Mouse (Mus musculus) left cerebral cortex, postnatal 14 days (tissue): ENCODE results near the gene Pou2f3. TPM values are rescaled to one million over a fixed set of nuclear protein-coding genes. Genes with fewer than 3 reads are reported as not detected.
A peak's percentile ranks its signal among the peaks of the same experiment; 100 is the strongest.

Experiments used
- DNase-seq, 2 experiments: peaks; one replicate each; pipeline ENCODE4 v3.0.0; 2021 to 2022; ENCODE audit warnings: low spot score in 2 of 2, mixed read lengths in 1 of 2
- intact Hi-C: fragments of 180-260 bp; cut with DNase I; formaldehyde crosslinking; loops from one replicate; pipeline ENCODE4 v1.15.1; 2025
- long read RNA-seq, 2 experiments: library from polyadenylated mRNA; stranded (forward); transcript quantifications; one replicate each; pipeline ENCODE4 v2.0.0; 2021
- total RNA-seq, 2 experiments: library from RNA; stranded (reverse); gene quantifications; 2 replicates each; pipeline ENCODE4 v1.2.3; 2021

Pou2f3 gene
- not detected for total RNA-seq
- long read RNA-seq, experiment 1 = 0 reads
- long read RNA-seq, experiment 2 = 0 reads

DNA sequence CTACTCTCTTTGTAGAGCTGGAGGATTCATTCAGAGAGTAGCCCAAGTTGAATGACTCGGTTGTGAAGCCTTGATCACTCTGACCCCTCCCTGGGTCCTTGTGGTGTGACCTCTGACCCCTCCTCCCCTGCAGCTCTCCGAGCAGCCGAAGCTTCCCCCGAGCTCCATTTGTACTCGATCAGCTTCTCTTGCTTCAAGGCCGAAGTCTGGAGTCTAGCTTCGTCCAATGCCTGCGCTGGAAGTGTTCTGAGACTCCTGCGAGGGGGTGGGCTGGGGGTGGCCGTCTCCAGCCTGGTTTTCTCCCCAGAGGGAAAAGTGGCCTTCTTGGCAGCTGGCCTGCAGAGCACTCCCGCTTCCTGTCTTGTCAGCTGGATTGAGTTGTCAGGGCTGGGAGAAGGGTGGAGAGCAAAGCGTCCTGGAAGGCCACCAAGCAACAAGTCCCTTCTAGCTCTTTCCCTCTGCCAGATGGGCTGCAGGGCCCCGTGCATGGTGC, at the start of gene Pou2f3:
Gene Pou2f3, minus strand, starts transcription at position 180 of the 493 bp plus-strand sequence.
- DNase-seq = peak; percentile 20 to 25
- intact Hi-C loops = loop anchor here (2.0 kb wide), 1 partner anchor 209 kb away; no protein-coding TSS in a partner anchor

DNA sequence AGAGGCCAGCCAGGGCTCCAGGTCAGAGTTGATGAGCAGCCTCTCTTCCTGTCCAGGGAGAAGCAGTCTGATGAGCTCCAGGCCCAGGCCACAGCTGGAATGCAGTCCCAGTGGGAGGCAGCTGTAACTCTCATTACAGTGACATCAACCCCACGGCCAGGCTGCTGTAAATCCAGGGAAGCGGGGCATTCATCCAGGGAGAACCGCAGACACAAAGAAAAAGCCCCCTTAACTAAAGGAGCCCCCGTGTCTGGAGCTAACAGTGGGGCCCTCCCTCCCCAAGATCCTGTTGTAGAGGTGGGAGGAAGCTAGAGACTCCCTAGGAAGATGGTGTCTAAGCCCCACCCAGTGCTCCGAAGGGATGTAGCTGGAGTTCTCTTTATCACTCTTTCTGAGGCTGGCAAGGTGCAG, 43.1 kb upstream of the Pou2f3 start:
- intact Hi-C loops = no loop called here
- no peak for DNase-seq

DNA sequence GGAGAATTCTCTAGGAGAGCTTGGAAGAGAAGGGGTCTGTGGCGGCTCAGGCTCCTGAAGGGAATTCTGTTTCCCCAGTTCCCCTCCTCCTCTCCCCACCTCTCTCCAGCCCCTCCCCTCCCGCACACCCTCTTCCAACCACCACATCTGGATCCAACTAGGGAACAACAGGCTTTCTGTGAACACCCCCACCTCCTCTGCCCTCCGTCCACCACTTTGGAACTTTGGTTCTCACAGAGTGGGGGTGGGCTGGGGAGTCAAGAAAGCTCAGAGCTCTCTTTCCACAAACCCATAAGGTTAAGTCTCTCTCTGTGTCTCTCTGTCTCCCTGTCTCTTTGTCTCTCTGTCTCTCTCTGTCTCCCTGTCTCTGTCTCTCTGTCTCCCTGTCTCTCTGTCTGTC, 42.6 kb upstream of the Pou2f3 start:
- intact Hi-C loops = no loop called here
- no peak for DNase-seq

DNA sequence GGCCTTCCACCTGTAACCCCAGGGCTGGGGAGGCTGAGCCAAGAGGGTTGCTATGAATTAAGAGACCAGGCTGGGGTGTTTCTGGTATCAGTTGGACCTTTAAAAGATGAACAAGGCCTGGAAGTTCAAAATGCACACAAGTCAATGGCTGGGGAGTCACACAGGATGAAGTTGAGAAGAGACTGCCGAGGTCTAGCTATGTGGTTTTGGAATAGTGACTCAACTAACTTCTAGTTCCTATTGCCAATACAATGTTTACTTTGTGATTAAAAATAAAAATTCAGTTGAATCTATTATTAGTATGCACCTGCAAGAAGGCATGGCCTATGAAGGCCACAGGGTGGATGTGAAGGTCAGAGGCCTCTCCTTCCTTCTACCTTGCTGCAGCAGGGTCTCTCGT, 41.6 kb upstream of the Pou2f3 start:
- DNase-seq = no peak
- intact Hi-C loops = no loop called here

DNA sequence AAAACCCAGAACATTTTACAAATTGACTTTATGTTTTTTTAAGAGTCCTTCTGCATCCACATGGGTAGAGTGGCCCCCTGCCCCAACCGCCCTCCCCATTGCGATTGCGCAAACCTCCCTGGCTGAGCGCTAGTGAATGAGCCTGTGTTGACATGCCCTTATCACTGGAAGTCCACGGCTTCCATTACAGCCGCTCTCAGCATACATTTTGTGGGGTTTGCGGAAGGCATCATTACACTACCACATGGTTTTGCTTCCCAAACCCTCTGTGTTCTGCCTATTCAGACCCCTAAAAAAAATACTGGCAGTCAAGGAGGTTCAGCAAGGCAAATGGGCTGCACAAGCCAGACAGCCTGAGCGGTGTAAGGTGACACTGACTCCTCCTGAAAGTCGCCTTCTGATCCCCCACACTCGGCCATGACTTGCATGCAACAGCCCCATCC, 36.6 kb upstream of the Pou2f3 start:
- no peak for DNase-seq
- intact Hi-C loops = no loop called here

DNA sequence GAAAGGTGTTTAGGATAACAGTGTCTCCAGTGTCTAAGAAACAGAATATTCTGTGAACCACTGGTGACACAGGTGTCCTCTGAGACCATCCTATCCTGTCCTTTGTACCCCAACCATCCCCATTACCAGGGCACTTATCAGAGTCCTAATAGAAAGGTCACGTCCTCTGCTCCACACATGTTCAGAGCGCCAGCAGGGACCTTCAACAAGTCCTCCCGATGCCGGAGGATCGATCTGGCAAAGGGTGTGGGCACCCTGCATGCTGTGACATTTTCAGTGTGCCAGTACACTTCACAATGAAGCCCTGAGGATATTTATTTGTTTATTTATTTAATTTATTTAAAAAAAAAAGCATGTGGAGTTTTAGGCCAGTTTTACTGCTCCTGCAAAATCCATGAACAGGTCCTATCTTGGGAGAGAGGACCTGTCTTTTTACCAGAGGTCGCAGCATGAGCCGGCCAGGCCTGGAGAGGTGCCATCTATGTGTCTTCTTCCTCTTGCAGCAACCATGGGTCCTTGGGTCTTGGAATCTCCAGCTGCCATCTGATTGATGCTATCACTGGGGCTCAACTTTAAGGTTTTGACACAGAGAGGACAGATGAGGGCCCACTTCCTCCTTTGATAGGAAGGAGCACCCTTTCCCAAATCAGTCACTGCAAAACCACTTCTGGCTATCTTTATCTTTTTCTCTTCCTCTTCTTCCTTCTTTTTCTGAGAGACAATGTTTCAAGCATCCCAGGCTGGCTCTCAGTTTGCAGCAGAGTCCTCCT, 35.8 kb upstream of the Pou2f3 start:
- intact Hi-C loops = no loop called here
- no peak for DNase-seq

DNA sequence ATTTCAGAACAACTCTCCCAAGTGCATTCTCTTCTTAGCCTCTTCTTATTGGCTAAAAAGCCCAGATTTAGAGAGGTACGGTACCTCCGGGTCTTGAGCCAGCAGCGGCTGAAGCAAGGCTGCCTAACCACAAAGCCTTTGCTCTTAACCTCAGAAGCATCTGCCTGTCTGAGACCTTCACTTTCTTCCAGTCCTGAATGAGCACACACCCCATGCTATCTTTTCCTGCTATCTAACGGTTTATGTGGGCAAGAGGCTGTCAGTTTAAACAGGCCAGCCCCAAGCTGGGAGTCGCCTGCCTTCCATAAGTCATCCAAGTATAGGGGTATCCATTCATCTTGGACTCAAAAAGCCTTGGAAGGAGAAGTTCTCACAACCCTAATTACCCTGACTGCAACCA, 32.3 kb upstream of the Pou2f3 start:
- intact Hi-C loops = no loop called here
- DNase-seq = no peak

DNA sequence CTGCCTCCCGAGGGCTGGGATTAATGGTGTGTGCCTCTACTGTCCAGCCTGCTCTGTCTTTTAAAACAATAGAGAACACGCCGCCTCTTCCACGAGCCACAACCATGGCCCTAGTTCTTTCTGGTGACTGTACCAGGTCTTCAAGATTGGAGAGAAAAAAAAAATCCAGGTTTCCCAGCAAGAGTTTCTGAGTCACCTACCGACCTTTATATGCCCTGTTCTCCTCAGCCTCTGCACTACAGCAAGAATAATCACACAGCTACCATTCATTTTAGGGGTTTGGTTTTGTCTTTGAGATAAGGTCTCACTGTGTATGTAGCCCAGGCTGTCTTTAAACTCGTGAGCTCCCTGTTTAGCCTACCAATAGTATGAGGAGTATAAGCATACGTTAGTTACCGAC, 31.8 kb upstream of the Pou2f3 start:
- intact Hi-C loops = no loop called here
- no peak for DNase-seq

DNA sequence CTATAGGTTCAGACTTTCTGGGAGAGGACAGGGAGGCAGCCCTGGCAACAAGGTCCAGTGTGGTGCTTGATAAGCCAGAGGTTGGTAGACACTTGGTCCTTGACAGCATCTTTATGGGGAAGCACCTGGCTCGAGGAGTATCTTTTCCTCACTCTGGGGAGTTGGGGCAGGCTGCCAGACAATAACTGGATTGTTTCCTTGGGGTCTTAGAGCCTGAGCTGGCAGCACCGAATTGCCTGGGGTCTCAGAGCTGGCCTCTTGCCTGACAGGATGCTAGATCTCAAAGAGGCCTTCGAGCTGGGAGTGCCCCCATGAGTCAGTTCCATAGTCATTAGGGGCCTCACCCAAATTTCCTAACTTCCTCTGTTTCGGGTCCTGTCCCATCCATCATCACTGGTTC, 31.1 kb upstream of the Pou2f3 start:
- no peak for DNase-seq
- intact Hi-C loops = no loop called here

DNA sequence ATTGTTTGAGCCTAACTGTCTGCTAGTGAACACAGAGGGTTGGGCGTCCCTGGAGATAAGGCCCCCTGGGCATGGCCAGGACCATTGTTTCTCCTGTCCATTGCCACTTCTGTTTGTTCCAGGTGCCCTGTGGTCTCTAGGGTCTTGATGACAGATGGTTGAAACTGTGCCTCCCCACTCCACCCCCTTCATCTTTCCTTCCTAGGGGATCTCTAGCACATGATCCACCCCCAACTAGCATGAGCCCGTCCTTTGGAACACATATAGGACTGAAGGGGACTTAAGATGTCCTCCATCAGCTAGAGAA, 30.4 kb upstream of the Pou2f3 start:
- no peak for DNase-seq
- intact Hi-C loops = no loop called here

DNA sequence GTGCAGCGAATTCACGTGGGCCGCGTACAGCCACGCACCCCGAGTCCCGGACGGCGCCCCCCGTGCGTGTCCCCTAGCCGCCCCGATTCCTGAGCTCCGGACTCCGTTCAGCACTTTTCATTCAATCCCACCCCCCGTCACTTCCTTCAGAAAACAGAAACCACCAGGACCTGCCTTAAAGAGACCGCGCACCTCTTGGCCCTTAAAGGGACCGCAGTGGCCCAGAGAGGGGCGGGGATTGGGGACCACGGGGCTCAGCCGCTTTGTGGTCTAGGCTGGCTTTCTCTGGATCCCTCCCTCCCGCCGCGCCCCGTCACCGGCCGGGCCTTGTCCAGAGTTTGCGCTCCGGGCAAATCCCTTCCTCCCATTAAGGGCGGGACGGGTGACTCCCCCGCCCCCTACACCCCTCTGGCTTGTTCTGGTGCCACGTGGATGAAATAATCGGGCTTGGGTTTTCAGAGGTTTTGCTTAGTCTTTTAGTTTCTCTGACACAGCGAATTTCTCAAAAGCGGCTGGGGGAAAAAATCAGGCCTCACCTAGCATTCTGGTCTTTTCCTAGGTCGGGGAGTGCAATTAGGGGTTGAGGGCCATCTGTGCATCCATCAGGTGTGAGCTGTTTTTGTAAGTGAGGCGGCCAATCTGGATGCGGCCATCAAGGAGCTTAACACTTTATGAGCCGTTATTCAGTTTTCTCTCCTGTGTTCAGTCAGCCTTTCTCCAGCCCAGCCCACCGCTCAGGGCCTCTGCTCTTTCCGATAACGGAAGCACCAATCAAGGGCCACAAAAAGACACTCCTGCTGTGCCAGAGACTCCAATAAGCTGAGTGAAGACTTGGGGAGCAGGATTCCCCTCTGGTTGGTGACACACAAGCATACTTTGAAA, 29.8 kb upstream of the Pou2f3 start, which contains the start of gene Oaf:
Gene Oaf, minus strand, starts transcription at position 200 of the 882 bp plus-strand sequence.
- DNase-seq = peak; percentile 54 to 66
- intact Hi-C loops = no loop called here

DNA sequence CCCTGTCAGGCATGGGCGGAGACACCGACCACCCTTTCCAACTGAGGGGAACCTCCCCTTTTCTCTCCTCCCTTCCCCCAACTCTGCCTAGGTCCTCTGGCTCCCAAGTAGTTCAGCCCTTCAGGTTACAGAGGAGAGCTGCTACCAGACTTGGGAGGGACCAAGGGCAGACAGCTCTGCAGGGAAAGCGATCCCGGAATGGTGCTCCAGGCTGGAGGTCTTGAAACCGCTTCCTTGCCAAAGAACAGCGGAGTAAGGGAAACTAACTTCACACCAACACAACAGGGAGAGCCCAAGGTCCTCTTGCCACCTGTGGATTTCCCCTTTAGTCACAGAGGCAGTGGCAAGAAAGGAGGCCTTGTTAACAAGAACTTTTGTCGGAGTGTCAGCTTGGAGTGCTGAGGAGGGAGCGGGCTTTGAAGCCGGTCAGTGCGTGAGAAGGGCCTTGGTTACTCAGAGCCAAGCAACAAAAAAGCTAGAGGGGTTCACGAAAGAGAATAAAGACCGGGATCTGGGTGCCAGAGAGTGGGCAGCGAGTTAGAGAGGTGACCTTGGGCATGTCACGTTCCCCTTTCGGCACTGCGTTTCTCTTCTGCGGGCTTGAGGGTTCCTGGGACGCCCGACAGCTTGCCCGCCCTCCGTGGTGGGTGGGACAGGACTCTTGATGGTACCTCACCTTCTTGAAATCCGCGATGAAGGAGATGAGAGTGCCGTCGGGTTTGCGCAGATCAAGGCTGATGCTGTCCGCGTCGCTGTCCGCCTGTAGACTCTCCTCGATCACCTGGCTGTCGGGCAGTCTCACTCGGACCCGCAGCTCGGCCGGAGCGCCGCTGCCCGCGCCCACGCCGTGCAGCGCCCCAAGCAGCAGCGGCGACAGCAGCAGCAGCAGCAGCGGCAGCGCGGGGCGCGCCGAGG, 28.7 kb upstream of the Pou2f3 start:
- intact Hi-C loops = no loop called here
- no peak for DNase-seq

DNA sequence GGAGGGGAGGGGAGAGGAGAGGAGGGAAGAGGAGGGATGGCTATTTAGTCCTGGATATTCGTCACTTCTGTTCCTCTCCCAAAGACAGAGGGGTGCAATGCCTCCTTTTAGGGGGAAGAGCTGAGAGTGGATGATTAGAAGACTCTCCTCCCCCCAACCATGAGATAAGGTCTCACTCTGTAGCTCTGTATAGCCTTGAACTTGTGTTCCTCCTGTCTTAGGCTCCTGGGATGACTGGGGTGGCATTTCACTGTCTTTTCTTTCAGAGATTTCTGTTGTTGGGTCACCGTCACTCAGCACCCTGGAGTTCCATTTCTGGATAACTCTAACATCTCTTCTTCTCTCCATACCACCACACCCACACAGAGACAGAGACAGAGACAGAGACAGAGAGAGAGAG, 28.0 kb upstream of the Pou2f3 start:
- DNase-seq = no peak
- intact Hi-C loops = no loop called here

DNA sequence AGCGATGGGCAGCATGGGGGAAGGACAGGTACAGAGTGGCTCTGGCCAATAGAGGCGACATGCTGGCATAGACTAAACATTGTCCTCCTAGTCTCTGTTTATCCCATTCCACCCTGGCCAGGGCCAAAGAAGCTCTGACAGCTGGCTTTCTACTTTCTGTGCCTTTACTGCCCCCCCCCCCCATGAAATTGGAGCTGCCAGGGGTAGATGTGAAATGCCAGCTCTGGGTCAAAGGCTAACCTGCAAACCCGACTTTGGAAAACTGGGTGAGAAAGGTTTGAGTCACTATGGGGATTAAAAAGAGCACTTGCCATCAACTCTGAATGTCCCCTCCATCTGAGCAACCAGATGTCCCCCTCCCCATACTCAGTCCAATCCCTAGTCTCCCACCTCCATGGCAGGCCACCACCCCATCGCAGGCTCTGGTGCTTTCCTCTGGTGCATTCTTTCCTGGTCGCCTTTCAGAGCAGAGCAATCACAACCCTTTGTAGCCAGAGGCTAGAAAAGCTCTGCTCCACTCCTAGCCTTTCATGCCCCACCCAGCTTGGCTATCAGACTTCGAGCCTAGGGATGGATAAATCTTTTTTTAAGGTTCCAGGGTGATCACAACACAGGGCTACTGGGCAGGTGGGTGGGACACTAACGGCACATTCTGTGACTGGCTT, 27.1 kb upstream of the Pou2f3 start:
- intact Hi-C loops = no loop called here
- no peak for DNase-seq

DNA sequence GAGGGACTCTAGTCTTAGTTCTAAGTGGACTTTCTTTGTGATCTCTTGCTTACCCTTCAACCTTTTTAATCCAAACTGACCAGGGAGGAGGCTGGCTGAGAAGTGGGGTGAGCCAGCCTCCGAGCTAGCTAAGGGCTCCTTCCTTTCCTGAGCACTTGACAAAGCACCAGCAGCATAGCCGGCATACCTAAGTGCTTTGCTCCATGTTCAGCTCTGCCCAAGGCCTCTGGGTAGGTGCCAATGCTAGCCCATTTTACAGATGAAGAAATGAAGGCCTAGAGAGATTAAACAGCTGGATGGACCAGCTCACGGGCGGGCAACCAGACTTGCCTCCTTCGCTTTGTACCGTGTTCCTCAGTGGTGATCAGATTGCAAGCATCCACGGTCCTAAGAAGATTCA, 26.4 kb upstream of the Pou2f3 start:
- intact Hi-C loops = no loop called here
- DNase-seq = no peak

DNA sequence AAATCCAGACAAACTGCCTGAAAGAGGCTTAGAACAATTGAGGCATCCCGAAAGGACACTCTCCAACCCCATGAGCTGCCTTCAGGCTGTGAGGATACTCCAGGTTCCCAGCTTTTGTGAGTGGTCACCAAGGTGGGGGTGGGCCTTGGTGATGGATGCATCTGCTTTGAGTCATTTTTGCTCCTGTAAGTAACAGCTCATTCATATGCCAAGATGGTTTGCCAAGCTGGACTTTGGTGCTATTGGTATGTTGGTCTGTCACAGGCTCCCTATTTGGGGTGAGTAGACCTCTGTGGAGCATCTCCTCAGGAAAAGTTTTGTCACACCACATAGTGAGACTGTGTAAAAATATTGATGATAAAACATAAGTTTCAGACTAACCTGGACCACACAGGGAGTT, 25.9 kb upstream of the Pou2f3 start:
- no peak for DNase-seq
- intact Hi-C loops = no loop called here

DNA sequence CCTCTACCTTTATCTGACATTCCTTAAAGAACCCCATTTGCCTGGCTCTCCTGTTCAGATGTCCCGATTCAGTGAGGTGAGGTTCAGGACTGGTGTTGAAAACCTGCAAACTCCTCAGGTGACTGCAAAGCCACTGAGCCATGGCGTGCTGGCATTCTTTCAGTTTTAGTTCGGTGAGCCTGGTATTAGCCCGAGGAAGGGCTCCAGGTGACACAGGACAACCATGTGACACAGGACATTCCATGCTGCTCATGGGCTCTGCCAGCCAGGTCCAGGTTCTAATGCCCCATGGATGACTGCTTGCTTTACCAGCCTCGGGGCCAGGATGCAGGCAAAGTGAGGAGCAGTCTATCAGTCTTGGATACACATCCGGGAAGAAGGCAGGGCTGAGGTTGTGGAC, 25.2 kb upstream of the Pou2f3 start:
- DNase-seq = no peak
- intact Hi-C loops = no loop called here

DNA sequence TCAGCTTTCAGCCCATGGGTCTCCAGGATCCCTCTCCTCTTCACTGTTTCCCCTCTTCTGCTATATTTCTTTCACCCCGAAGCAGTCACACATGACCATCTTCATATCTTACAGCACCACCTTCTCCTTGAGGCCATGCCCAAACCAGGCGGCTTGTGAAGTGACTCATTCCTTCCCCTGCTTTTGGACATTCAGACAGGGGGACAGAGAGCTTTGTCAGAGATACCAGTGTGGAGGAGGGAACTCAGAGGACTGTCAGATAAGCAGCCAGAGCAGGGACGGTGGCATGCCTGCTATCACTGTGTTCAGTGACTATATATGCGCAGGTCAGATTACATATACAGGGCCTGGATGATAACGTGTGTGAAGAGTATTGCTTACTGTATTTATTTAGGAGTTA, 24.3 kb upstream of the Pou2f3 start:
- intact Hi-C loops = no loop called here
- no peak for DNase-seq

DNA sequence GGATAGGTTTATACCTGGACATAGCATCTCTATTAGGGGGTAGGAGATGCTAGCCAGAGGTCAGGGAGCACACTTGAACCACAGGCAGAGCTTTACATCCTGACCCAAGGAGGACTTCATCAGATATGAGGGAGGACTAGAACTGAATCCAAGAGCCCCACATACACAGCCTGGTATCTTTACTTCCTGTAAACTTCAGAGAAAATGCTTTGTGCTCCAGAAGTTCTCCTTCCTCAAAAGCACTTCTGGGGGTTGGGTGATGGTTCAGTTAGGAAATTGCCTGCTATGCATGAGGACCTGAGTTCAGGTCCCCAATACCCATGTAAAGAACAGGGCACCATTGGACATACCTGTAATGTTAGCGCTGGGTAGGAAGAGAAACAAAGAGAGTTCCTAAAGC, 23.3 kb upstream of the Pou2f3 start:
- DNase-seq = no peak
- intact Hi-C loops = no loop called here
